Mouse (Mus musculus): ENCODE measurements around the gene Clpp.

Gene Clpp

GRCm38 (mm10) chr17:56986105-56986805, 3.9 kb upstream of the Clpp start:
- DNase-seq (ENCODE audit: low spot score in 2 of 2): peak in 1 of 2 experiments; percentile 44

GRCm38 (mm10) chr17:56988441-56988840, 1.7 kb upstream of the Clpp start:
- DNase-seq (ENCODE audit: low spot score in 2 of 2): peak in 1 of 2 experiments; percentile 36

- DNase-seq (ENCODE audit: low spot score in 2 of 2): peak in 1 of 2 experiments; percentile 16
Observed at GRCm38 (mm10) chr17:56988921-56989430, 1.1 kb upstream of the Clpp start.

- DNase-seq (ENCODE audit: low spot score in 2 of 2): peak in 1 of 2 experiments; percentile 68
Observed at GRCm38 (mm10) chr17:56989467-56990114, 514 bp upstream of the Clpp start.

GRCm38 (mm10) chr17:56990966-56991365, 861 bp downstream of the Clpp start:
- DNase-seq (ENCODE audit: low spot score in 2 of 2): peak in 1 of 2 experiments; percentile 51

- no peak for DNase-seq (ENCODE audit: low spot score in 2 of 2)
Observed at GRCm38 (mm10) chr17:56995046-56995445, 4.9 kb downstream of the Clpp start.

- DNase-seq (ENCODE audit: low spot score in 2 of 2): no peak
Observed at GRCm38 (mm10) chr17:56996506-56996905, 6.4 kb downstream of the Clpp start.

GRCm38 (mm10) chr17:56997029-56997667, 7.0 kb downstream of the Clpp start, which contains the start of gene Alkbh7:
TSS of gene Alkbh7 (plus strand) at chr17:56997339.
- peak; percentile 93 for DNase-seq (ENCODE audit: low spot score in 2 of 2)

GRCm38 (mm10) chr17:56999414-56999813, 9.3 kb downstream of the Clpp start:
- no peak for DNase-seq (ENCODE audit: low spot score in 2 of 2)

- DNase-seq (ENCODE audit: low spot score in 2 of 2): no peak
Observed at GRCm38 (mm10) chr17:56999968-57000609, 10.0 kb downstream of the Clpp start, which contains the start of gene Pspn. TSS of gene Pspn (minus strand) at chr17:57000018.

- no peak for DNase-seq (ENCODE audit: low spot score in 2 of 2)
Observed at GRCm38 (mm10) chr17:57001228-57001627, 11.1 kb downstream of the Clpp start.

GRCm38 (mm10) chr17:57003994-57004393, 13.9 kb downstream of the Clpp start:
- DNase-seq (ENCODE audit: low spot score in 2 of 2): no peak

- DNase-seq (ENCODE audit: low spot score in 2 of 2): no peak
Observed at GRCm38 (mm10) chr17:57007137-57007905, 17.2 kb downstream of the Clpp start.

- DNase-seq (ENCODE audit: low spot score in 2 of 2): no peak
Observed at GRCm38 (mm10) chr17:57010911-57011235, 20.8 kb downstream of the Clpp start.

- peak; percentile 92 to 94 for DNase-seq (ENCODE audit: low spot score in 2 of 2)
Observed at GRCm38 (mm10) chr17:57011236-57012141, 21.4 kb downstream of the Clpp start, which contains the start of the genes Gtf2f1 and Gm17949. TSS of gene Gtf2f1 (minus strand) at chr17:57011288. TSS of gene Gm17949 (plus strand) at chr17:57011469.

GRCm38 (mm10) chr17:57012245-57012795, 22.2 kb downstream of the Clpp start:
- DNase-seq (ENCODE audit: low spot score in 2 of 2): no peak

- no peak for DNase-seq (ENCODE audit: low spot score in 2 of 2)
Observed at GRCm38 (mm10) chr17:57019693-57020092, 29.6 kb downstream of the Clpp start.

GRCm38 (mm10) chr17:57020960-57021359, 30.9 kb downstream of the Clpp start:
- DNase-seq (ENCODE audit: low spot score in 2 of 2): no peak

- DNase-seq (ENCODE audit: low spot score in 2 of 2): no peak
Observed at GRCm38 (mm10) chr17:57027471-57027870, 37.4 kb downstream of the Clpp start.

GRCm38 (mm10) chr17:57029691-57030090, 39.6 kb downstream of the Clpp start:
- no peak for DNase-seq (ENCODE audit: low spot score in 2 of 2)
